Mouse (Mus musculus) neural tube, embryonic 11.5 days (tissue): Measurements from ENCODE around the gene Slc50a1. TPM values are rescaled to one million over a fixed set of nuclear protein-coding genes. Genes with fewer than 3 reads are reported as not detected.
A peak's percentile ranks its signal among the peaks of the same experiment; 100 is the strongest.

Experiments
- ATAC-seq: fragments of 200-750 bp; cut with Nextera tagmentation; 2 replicates; pipeline ENCODE4 v1.8.0; 2017; ENCODE audit warnings: moderate number of reproducible peaks, mild to moderate bottlenecking, moderate TSS enrichment, moderate library complexity; ENCODE audit not compliant: insufficient read depth, low FRiP score, low TSS enrichment
- DNase-seq: peaks from one replicate; pipeline ENCODE4 v3.0.0-alpha.2; 2015; ENCODE audit warnings: low spot score
- H3K27ac ChIP-seq: fragments of 300-500 bp; sonication (generic); 2 replicates; pipeline ENCODE4 v1.5.1; 2014; ENCODE audit warnings: low read depth, mild to moderate bottlenecking, low read length
- H3K27me3 ChIP-seq: fragments of 300-500 bp; sonication (generic); 2 replicates; pipeline ENCODE4 v1.6.1; 2014; ENCODE audit warnings: mild to moderate bottlenecking, low read length, mixed read lengths; ENCODE audit not compliant: control insufficient read depth, insufficient read depth
- H3K36me3 ChIP-seq: fragments of 300-500 bp; sonication (generic); 2 replicates; pipeline ENCODE4 v1.6.1; 2014; ENCODE audit warnings: mild to moderate bottlenecking, low read length, moderate library complexity, mixed read lengths; ENCODE audit not compliant: control insufficient read depth, insufficient read depth
- H3K4me1 ChIP-seq: fragments of 300-500 bp; sonication (generic); 2 replicates; pipeline ENCODE4 v1.6.1; 2014; ENCODE audit warnings: low read length, mixed read lengths; ENCODE audit not compliant: control insufficient read depth, insufficient read depth
- H3K4me2 ChIP-seq: fragments of 300-500 bp; sonication (generic); 2 replicates; pipeline ENCODE4 v1.6.1; 2014; ENCODE audit warnings: low read depth, mild to moderate bottlenecking, moderate library complexity
- H3K4me3 ChIP-seq: fragments of 300-500 bp; sonication (generic); 2 replicates; pipeline ENCODE4 v1.5.1; 2014; ENCODE audit warnings: low read depth, low read length
- H3K9ac ChIP-seq: fragments of 300-500 bp; sonication (generic); 2 replicates; pipeline ENCODE4 v1.6.1; 2014; ENCODE audit warnings: mild to moderate bottlenecking, low read length
- H3K9me3 ChIP-seq: fragments of 300-500 bp; sonication (generic); 2 replicates; pipeline ENCODE4 v1.6.1; 2016; ENCODE audit warnings: low read length; ENCODE audit not compliant: control insufficient read depth
- WGBS: fragments of 180-500 bp; shearing (Covaris S2); extraction: QIAGEN DNeasy Blood & Tissue Kit; methylation state at CpG from one replicate; pipeline ENCODE4 v1.1.7; 2014; 5-methylcytosine and 5-hydroxymethylcytosine counted together
- polyA plus RNA-seq: library from polyadenylated mRNA; unstranded; fragments of >200 nt; fragmentation: Nextera tagmentation; extraction: Ambion mirVana; gene quantifications from 2 replicates; pipeline ENCODE4 v1.2.1, GENCODE M21; 2014

Gene Slc50a1
- polyA plus RNA-seq, 1 experiment from 2014 or later, result 33.8 TPM

DNA sequence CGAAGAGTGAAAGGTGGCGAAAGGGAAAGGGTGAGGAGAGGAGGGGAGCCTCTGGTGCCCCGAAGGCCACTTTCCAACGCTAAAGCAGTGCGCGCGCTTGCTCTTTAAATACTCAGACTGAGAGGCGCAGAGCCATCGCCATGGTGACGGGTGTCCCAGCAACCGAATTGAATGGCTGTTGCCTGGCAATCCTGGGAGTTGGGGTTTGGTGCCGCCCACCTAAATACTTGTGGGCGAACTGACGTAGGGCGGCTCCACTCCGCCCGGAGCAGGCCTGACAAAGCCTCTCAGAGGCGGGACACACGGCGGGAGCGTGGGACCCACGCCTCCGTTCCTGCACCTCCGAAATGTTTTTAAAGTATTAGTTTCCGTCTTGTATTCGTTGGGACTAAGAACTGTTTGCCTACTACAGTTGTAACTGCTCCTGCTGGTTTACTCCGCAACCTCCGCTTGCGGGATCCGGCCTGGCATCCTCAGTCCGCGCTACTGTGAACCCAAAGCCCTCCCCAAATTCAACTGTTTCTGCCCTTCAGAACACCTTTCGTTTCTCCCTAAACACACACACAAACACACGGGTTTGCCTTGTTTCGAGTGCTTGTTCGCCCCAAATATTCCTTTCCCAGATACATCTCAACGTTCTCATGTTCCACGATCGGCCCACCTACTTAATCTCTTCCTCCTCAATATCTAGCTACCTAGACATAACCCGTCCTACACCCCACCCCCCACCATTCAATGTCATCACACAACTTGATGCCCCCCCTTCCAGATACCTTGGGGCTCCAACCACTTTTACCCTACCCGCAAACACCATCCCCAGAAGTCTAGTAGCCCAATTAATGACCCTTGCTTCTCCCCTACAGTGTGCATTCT lies 42.8 kb downstream of the Slc50a1 start:
- Histone ChIP-seq H3K27ac (peak overlapping the region; percentile 79), H3K27me3 (no peaks in the 10 kb centered on the region), H3K4me1 (peaks cover 23% of the 10 kb centered on the region), H3K9me3 (no peaks in the 10 kb centered on the region), H3K4me3 (peak overlapping the region; percentile 64), H3K4me2 (peak overlapping the region; percentile 80), H3K36me3 (peaks cover 7% of the 10 kb centered on the region), H3K9ac (peak overlapping the region; percentile 75)
- ATAC-seq (peak; percentile 72), DNase-seq (peak; percentile 96)
- 2% methylated on average over 41 of the region's 41 CpGs for WGBS

GRCm38 (mm10) chr3:89226900-89227299 lies 43.5 kb downstream of the Slc50a1 start, which contains the start of gene Mtx1:
Gene Mtx1 (minus strand): TSS chr3:89227088.
- Histone ChIP-seq H3K4me1 (peaks cover 23% of the 10 kb centered on the region), H3K9ac (peak within 1 kb of the TSS; percentile 75), H3K27me3 (no peaks in the 10 kb centered on the region), H3K9me3 (no peaks in the 10 kb centered on the region), H3K4me3 (peak within 1 kb of the TSS; percentile 64), H3K27ac (peak within 1 kb of the TSS; percentile 79), H3K4me2 (peak within 1 kb of the TSS; percentile 80), H3K36me3 (peaks cover 7% of the 10 kb centered on the region)
- ATAC-seq (no peak; the same call in 1 of the 2 replicates), DNase-seq (no peak)
- 2% methylated on average over 21 of the region's 21 CpGs for WGBS

DNA sequence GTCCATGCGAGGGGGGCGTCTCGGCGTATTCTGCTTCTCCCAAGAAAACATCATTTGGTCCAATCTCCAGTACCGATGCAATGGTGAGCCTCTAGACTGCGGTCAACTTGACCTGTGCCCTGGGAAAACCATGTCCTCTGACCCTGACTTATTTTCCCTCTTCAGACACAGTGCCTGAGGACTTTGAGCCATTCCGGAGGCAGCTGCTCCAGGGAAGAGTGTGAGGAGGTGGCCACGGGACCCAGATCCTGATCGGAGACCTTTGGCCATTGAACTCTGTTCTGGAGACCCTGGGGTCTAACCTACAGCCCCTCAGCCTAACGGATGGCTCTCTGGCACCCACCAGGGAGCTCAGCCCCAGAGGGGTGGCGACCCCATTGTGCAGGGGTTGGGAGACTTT lies 44.0 kb downstream of the Slc50a1 start:
- peak overlapping the region; percentile 79 for H3K27ac ChIP-seq
- peaks cover 23% of the 10 kb centered on the region for H3K4me1 ChIP-seq
- peak overlapping the region; percentile 75 for H3K9ac ChIP-seq
- peak overlapping the region; percentile 64 for H3K4me3 ChIP-seq
- no peaks in the 10 kb centered on the region for H3K27me3 ChIP-seq
- DNase-seq (no peak), ATAC-seq (no peak)
- peak overlapping the region; percentile 80 for H3K4me2 ChIP-seq
- H3K36me3 ChIP-seq, result peaks cover 7% of the 10 kb centered on the region
- H3K9me3 ChIP-seq, result no peaks in the 10 kb centered on the region
- WGBS, result 8% methylated on average over 11 of the region's 11 CpGs

DNA sequence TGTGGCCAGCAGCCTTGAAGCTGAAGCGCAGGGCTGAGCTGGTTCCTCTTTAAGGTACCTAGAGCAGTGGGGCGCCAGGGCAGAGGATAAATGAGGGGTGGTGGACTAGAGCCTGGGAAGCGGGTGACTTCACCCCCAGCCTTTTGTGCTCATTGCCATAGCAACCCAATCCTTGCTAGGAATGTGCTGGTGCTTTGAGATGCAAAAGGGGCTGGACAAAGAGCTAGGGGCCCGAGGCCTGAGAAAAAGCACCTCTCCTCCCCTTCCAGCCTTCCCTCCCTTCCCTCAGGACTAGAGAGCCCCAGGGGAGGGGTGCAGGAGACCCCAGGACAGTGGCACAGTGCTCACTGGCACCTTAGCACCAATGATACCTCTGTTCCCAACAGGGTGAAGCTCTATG lies 44.5 kb downstream of the Slc50a1 start:
- Histone ChIP-seq H3K9me3 (no peaks in the 10 kb centered on the region), H3K36me3 (peaks cover 7% of the 10 kb centered on the region), H3K27me3 (no peaks in the 10 kb centered on the region), H3K4me1 (peaks cover 23% of the 10 kb centered on the region), H3K4me3 (peak overlapping the region; percentile 64), H3K4me2 (peak overlapping the region; percentile 80), H3K27ac (peak overlapping the region; percentile 79), H3K9ac (peak overlapping the region; percentile 75)
- ATAC-seq (peak; percentile 69), DNase-seq (peak; percentile 86)
- 11% methylated on average over 4 of the region's 4 CpGs for WGBS

GRCm38 (mm10) chr3:89225321-89225815 lies 45.0 kb downstream of the Slc50a1 start:
- Histone ChIP-seq H3K9ac (peak overlapping the region; percentile 75), H3K9me3 (no peaks in the 10 kb centered on the region), H3K27ac (peak overlapping the region; percentile 79), H3K4me3 (peak overlapping the region; percentile 64), H3K27me3 (no peaks in the 10 kb centered on the region), H3K4me1 (peaks cover 23% of the 10 kb centered on the region), H3K36me3 (peaks cover 7% of the 10 kb centered on the region), H3K4me2 (peak overlapping the region; percentile 80)
- DNase-seq (no peak), ATAC-seq (no peak)
- 39% methylated on average over 12 of the region's 12 CpGs for WGBS

DNA sequence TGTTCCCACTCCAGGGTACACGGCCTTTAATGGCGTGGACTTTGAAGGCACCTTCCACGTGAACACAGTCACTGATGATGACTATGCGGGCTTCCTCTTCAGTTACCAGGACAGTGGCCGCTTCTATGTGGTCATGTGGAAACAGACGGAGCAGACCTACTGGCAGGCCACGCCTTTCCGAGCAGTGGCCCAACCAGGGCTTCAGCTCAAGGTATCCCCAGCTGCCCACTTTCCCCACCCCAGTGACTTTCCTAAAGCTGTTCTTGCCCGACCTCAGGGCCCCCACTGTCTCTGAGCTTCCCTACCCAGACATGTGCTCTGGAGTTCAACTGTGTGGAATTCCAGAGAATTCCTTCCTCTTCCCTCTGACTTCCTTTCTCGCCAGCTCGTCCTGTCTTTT lies 45.6 kb downstream of the Slc50a1 start:
- Histone ChIP-seq H3K27ac (peak overlapping the region; percentile 79), H3K36me3 (peaks cover 7% of the 10 kb centered on the region), H3K9ac (peak overlapping the region; percentile 75), H3K27me3 (no peaks in the 10 kb centered on the region), H3K4me1 (peaks cover 23% of the 10 kb centered on the region), H3K4me2 (peak overlapping the region; percentile 80), H3K9me3 (no peaks in the 10 kb centered on the region), H3K4me3 (peak overlapping the region; percentile 64)
- ATAC-seq (no peak), DNase-seq (no peak)
- WGBS, result 61% methylated on average over 11 of the region's 11 CpGs

DNA sequence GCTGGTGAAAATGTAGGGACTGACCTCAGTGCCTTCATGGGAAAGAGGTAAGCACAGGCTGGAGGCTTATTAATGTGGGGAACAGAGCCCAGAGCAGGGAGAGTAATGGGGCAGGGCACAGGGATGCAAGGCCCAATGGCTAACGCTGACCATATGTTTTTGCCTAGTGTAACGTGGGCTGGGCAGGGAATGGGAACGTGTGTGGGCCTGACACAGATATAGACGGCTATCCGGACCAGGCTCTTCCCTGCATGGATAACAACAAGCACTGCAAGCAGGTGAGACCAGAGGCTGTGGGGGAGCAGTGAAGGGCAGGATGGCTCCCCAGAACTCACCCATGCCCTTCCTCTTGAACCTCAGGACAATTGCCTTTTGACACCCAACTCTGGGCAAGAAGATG lies 49.2 kb downstream of the Slc50a1 start:
- ATAC-seq, result no peak
- Histone ChIP-seq H3K9me3 (no peaks in the 10 kb centered on the region), H3K27ac (no peak overlapping the region), H3K36me3 (peaks cover 7% of the 10 kb centered on the region), H3K4me2 (no peak overlapping the region), H3K27me3 (no peaks in the 10 kb centered on the region), H3K9ac (no peak overlapping the region), H3K4me3 (no peak overlapping the region), H3K4me1 (peaks cover 18% of the 10 kb centered on the region)
- WGBS, result 67% methylated on average over 5 of the region's 5 CpGs
- no peak for DNase-seq

DNA sequence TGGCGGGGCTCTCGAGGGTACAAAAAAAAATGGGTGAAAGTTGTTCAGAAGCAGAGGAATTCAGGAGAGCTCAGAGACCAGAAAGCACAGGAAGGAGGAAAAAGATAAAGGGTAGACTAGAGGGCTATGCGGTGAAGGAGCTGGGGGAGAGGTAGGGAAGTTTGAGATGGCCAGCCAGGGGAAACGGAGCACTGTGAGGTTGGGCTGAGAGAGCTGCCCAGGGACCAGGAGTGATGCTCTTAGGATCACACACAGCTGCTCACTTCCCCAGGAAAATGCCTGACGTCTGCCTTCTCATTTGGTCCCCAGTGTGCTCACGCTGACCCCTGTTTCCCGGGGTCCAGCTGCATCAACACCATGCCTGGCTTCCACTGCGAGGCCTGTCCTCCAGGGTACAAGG lies 50.8 kb downstream of the Slc50a1 start:
- no peak for DNase-seq

More for the DNA sequence above, 50.8 kb downstream of the Slc50a1 start:
- H3K9ac ChIP-seq, result no peak overlapping the region; the same call in 1 of the 2 replicates
- no peaks in the 10 kb centered on the region for H3K9me3 ChIP-seq
- H3K4me2 ChIP-seq, result no peak overlapping the region
- peaks cover 22% of the 10 kb centered on the region for H3K4me1 ChIP-seq
- ATAC-seq, result no peak
- H3K4me3 ChIP-seq, result no peak overlapping the region
- no peak overlapping the region for H3K27ac ChIP-seq
- 45% methylated on average over 8 of the region's 8 CpGs for WGBS
- no peaks in the 10 kb centered on the region for H3K27me3 ChIP-seq
- H3K36me3 ChIP-seq, result peaks cover 7% of the 10 kb centered on the region
